Mouse (Mus musculus): Measurements from ENCODE around the gene Wdr5. TPM values are rescaled to one million over a fixed set of nuclear protein-coding genes. Genes with fewer than 3 reads are reported as not detected.
"Not testable (repeated sequence)": the region's sequence is repeated elsewhere in the genome, so short reads cannot be mapped to it uniquely, and the experiment has no call there.

Wdr5 gene
- total RNA-seq, 2 experiments from 2014 or later: 26.7 to 27.2 TPM

DNA sequence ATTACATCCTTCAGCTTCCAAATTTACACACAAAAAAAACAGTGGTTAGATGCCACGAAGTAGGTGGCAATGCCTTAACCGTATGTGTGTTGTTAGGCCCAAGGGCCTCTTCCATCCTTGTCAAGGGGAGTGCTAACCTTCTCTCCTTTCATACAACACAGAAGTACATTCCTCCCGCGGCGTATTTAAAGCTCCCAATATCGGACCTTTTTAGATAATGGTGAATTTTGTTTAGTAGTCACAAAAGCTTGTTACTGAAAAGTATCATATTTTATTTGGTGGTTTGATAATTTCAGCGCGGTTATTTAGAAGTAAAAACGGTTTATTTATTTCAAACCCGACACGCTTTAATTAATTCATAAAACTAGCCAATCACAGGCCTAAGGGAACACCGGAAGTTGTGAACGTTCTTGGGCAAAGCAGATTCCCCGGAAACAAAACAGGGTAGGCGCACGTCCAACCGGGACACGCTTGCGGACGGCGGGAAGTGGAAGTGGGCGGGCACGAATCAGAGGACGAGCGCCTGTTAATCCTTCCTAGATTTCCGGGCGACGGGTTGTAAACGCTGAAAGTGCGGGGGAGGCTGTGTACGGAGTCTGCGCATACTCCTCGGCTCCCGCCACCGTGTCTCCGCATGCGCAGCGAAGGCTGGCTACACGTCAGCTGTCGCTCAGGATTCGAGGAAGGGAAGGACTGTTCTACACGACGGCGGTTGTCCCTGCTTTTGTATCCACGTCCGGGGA, 25.0 kb downstream of the Wdr5 start:
- H3K4me3 ChIP-seq: peak overlapping the region; percentile 66
- TF ChIP-seq CTCF (IDR thresholded peaks at IDR 0.05): no peak
- DNase-seq (ENCODE audit: extremely low spot score in 1 of 2, low spot score in 2 of 2): peak; percentile 97 to 99
- peak overlapping the region; percentile 99 for H3K27ac ChIP-seq
- intact Hi-C loops (cut with DNase I): loop anchor here (1.0 to 10.0 kb wide), 3 partner anchors 25 to 925 kb away; partner anchors contain the start of genes 1700007K13Rik, Mrps2, Olfm1 and Wdr5

DNA sequence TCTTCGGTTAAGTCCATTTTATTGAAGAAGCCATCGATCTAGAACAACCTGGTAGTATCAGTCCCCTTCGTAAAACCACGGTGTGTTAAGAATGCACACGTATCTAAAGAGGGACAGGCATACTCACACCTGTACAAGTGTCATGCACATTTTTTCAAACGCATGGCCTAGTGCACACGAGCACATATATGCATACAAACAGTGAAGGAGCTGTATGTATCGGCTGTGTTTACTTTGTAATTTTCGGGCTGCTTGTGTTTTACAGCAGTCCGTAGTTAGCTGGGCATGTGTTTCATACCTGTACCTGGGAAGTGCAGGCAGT, 25.5 kb downstream of the Wdr5 start:
- no peak for DNase-seq (ENCODE audit: extremely low spot score in 1 of 2, low spot score in 2 of 2)
- TF ChIP-seq CTCF (IDR thresholded peaks at IDR 0.05): no peak
- intact Hi-C loops (cut with DNase I): loop anchor here (1.0 to 10.0 kb wide), 3 partner anchors 25 to 924 kb away; partner anchors contain the start of genes 1700007K13Rik, Mrps2, Olfm1 and Wdr5
- peak overlapping the region; percentile 99 for H3K27ac ChIP-seq
- H3K4me3 ChIP-seq: peak overlapping the region; percentile 66

DNA sequence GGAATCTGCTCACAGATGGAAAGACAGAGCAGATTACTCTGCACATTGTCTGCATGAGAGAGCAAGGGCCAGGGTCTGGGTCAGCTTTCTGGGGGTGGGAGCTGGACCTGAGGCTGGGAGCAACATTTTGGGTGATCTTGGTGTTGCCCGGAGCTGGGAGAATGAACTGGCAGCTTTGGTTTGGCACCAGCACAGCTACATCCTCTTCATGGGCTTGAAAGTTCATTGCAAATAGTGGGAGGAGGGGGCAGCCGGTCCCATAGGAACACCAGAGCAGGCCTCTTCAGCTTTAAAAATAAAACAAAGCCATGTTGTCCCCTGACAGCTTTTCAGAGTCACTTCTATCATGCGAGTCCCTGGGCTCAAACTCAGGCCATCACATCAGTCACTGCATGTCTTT, 26.3 kb downstream of the Wdr5 start:
- intact Hi-C loops (cut with DNase I): loop anchor here (10.0 kb wide), 2 partner anchors 654 to 924 kb away; partner anchors contain the start of genes 1700007K13Rik, Mrps2 and Olfm1
- Histone ChIP-seq H3K4me3 (no peak overlapping the region; the same call in 1 of the 2 replicates), H3K27ac (no peak overlapping the region)
- DNase-seq (ENCODE audit: extremely low spot score in 1 of 2, low spot score in 2 of 2): no peak
- no peak for TF ChIP-seq CTCF (IDR thresholded peaks at IDR 0.05)

DNA sequence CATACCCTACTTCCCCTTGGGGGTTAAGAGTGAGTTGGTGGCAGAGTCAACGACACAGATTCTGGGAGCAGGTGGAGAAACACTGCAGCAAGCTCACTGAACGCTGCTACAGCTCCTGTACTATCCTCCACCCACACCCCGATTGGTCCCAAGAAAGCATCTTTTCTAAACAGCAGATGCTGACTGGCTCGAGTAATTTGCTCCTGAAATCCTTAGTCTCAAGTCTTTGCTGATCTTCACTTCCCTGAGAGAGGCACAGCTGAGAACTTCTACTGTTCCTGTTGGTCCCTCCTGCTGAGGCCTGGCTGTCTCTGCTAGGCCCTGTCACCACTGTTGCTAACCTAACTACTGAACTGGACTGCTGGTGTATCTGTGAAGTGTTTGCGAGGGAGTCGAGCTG, 29.7 kb downstream of the Wdr5 start:
- DNase-seq (ENCODE audit: extremely low spot score in 1 of 2, low spot score in 2 of 2): no peak
- no peak for TF ChIP-seq CTCF (IDR thresholded peaks at IDR 0.05)

DNA sequence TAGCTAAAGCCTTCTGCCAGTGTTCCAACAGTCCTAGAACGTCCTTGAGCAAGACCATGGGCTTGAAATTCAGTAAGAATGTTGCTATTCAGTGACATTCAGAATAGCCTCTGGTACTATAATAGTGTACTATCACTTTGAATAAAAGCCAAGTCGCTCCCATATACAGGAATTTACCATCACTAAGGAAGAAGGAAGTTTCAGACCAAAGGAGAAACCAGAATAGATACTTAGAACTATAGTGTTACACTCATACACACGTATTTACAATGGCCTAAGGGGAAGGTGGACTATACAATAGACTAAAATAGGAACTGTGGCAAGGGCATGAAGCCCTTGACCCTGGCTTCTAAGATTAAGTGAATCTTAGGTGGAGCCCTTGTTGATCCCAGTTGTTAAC, 30.6 kb downstream of the Wdr5 start:
- H3K4me3 ChIP-seq; DNase-seq (ENCODE audit: extremely low spot score in 1 of 2, low spot score in 2 of 2); H3K27ac ChIP-seq: not testable (repeated sequence)
- intact Hi-C loops (cut with DNase I): loop anchor here (10.0 kb wide), 2 partner anchors 649 to 919 kb away; partner anchors contain the start of genes 1700007K13Rik, Mrps2 and Olfm1

More for the DNA sequence above, 29.7 kb downstream of the Wdr5 start:
- Histone ChIP-seq H3K27ac (no peak overlapping the region), H3K4me3 (no peak overlapping the region)
- intact Hi-C loops (cut with DNase I): loop anchor here (10.0 kb wide), 2 partner anchors 650 to 920 kb away; partner anchors contain the start of genes 1700007K13Rik, Mrps2 and Olfm1

DNA sequence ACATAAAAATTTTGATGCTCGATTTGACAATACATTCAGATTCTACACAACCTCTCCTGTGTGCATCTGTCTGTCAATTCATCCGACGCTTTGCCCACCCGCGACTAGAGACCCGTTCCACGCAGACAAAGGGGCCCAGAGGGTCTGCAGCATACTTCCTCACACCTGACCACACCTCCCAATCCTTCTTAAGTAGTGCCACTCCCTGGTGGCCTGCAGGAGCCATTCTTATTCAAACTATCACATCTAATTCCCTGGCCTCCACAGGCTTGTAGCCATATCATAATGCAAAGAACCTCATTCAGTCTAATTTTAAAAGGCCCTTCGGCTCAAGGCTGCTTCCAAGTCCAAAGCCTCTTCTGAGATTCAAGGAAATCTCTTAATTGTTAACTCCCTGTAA, 31.1 kb downstream of the Wdr5 start:
- not testable (repeated sequence) for DNase-seq (ENCODE audit: extremely low spot score in 1 of 2, low spot score in 2 of 2); H3K27ac ChIP-seq; H3K4me3 ChIP-seq
- intact Hi-C loops (cut with DNase I): loop anchor here (10.0 kb wide), 2 partner anchors 649 to 919 kb away; partner anchors contain the start of genes 1700007K13Rik, Mrps2 and Olfm1

DNA sequence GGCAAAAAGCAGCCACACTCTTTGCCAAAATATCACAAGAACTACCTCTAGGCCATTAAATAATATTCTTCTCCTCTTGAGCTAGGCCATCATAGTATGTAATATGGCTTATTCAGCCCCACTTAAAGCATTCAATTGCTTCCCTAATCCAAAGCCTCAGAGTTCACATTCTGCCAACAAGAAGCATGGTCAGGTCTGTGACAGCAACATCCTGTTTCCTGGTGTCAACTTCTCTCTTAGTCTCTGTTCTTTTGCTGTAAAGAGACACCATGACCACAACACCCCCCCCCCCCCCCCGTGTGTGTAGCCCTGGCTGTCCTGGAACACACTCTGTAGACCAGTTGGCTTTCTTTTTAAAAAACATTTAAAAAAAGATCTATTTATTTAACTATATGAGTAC, 32.4 kb downstream of the Wdr5 start:
- no peak for DNase-seq (ENCODE audit: extremely low spot score in 1 of 2, low spot score in 2 of 2)
- no peak overlapping the region for H3K27ac ChIP-seq
- TF ChIP-seq CTCF (IDR thresholded peaks at IDR 0.05): no peak
- intact Hi-C loops (cut with DNase I): loop anchor here (10.0 kb wide), 2 partner anchors 647 to 917 kb away; partner anchors contain the start of genes 1700007K13Rik, Mrps2 and Olfm1
- H3K4me3 ChIP-seq: no peak overlapping the region

DNA sequence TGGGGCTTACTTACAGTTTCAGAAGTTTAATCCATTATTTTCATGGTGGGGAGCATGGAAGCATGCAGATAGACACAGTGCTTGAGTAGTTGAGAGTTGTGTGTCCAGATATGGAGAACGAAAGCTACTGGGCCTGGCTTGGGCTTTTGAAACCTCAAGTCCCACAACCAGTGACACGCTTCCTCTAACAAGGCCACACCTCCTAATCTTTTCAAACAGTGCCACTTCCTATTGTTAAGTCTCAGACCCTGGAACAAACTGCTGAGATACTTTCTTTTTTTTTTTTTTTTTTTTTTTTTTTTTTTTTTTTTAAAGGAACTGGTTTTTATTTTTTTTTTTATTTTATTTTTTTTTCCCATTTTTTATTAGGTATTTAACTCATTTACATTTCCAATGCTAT, 33.0 kb downstream of the Wdr5 start:
- intact Hi-C loops (cut with DNase I): loop anchor here (10.0 kb wide), 2 partner anchors 647 to 917 kb away; partner anchors contain the start of genes 1700007K13Rik, Mrps2 and Olfm1
- Histone ChIP-seq H3K4me3 (no peak overlapping the region), H3K27ac (no peak overlapping the region)
- no peak for TF ChIP-seq CTCF (IDR thresholded peaks at IDR 0.05)
- no peak for DNase-seq (ENCODE audit: extremely low spot score in 1 of 2, low spot score in 2 of 2)

DNA sequence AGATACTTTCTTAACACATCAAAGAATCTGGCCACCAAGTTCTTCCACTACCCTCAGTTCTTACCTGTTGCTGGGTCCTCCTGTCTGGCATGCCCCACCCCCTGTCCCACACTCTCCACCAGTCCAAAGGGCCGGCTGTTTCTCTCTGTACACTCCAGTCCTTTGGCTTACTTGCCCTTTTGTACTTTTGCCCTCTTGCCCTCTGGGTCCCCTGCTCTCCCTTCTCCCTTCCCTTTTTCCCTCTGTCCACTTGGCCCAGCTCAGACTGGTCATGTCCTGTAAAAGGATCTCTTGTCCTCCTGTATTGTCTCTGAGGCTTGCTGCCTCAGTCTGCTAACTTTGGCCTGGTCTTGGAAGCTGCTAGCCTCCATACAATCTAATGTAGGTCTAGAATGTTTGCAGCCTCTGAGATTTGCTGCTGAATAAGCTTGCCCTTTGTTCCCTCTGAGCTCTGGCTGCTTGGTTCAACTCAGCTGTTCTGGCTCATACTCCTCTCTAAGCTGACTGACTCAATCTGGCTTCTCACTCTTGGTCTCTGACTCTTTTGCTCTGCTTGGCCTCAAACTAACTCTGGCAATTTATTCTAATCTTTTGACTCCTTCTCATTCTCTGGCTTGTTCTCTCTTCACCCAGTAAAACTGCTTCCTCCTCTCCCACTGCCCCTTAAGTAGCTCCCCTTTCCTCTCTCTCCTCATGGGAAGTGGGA, 33.9 kb downstream of the Wdr5 start:
- no peak for DNase-seq (ENCODE audit: extremely low spot score in 1 of 2, low spot score in 2 of 2)
- no peak for TF ChIP-seq CTCF (IDR thresholded peaks at IDR 0.05)
- intact Hi-C loops (cut with DNase I): loop anchor here (10.0 kb wide), 2 partner anchors 646 to 916 kb away; partner anchors contain the start of genes 1700007K13Rik, Mrps2 and Olfm1
- no peak overlapping the region for H3K4me3 ChIP-seq
- no peak overlapping the region for H3K27ac ChIP-seq

DNA sequence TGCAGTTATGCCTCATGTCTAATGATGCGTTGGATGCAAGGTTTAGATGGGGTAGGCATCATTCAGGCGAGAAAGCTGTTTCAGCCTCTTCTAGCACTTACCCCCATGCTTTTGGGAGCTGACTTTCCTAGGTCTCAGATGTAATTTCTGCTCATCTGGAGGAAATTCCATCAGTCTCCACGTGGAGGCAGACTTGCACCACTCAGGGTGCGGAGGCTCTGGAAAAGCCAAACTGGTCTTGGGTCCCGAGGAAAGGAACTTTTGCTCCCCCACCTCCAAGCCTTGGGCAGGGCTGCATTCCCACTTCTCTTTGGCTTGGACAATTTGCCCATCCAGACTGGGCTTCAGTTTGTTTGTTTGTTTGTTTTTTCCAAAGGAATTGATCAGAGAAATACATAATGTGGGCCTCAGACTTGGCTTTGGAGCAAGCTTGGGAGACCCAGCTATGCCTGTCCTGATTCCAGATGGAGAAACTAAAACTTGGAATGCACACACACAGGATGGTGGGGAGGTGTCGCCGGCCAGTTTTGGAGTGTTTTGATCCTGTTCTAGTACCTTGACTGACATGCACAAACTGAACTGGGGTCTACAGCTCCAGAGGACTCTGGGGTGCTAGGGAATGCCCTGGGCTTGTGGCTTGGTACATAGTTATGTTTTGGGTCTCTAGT, 37.8 kb downstream of the Wdr5 start:
- intact Hi-C loops (cut with DNase I): loop anchor here (1.0 to 10.0 kb wide), 4 partner anchors 125 to 872 kb away; partner anchors contain the start of gene Rxra
- Histone ChIP-seq H3K4me3 (no peak overlapping the region), H3K27ac (no peak overlapping the region)
- TF ChIP-seq CTCF (IDR thresholded peaks at IDR 0.05): peak; percentile 98
- DNase-seq (ENCODE audit: extremely low spot score in 1 of 2, low spot score in 2 of 2): peak; percentile 71 to 84

DNA sequence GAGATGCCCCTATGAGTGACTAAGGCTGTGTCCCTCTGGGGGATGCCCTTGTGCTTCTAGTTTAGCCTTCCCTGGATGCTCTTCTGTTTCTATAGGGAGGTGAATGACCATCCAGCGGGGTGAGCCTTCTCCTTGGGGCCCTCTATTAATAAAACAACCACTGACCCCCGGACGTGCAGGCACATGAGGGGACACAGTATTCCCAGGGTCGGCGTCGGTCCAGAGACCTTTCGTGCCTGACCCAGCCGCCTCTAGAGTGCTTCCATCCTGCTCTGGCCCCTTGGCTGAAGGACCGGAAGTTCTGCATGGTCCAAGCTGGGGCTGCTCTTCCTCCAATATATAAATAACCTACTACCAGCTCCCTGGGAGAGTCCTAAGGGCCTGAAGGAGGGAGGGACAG, 39.4 kb downstream of the Wdr5 start:
- intact Hi-C loops (cut with DNase I): loop anchor here (5.0 to 10.0 kb wide), 3 partner anchors 123 to 870 kb away; partner anchors contain the start of gene Rxra
- TF ChIP-seq CTCF (IDR thresholded peaks at IDR 0.05): no peak
- no peak for DNase-seq (ENCODE audit: extremely low spot score in 1 of 2, low spot score in 2 of 2)
- Histone ChIP-seq H3K4me3 (no peak overlapping the region), H3K27ac (no peak overlapping the region)
